Mouse (Mus musculus): ENCODE measurements at regions not wholly inside any gene's neighbourhood (a gene's known extent, or its start where the extent isn't known, plus 50 kb on each side); places are given as distances from the start of the nearest gene placed in this dataset.

DNA sequence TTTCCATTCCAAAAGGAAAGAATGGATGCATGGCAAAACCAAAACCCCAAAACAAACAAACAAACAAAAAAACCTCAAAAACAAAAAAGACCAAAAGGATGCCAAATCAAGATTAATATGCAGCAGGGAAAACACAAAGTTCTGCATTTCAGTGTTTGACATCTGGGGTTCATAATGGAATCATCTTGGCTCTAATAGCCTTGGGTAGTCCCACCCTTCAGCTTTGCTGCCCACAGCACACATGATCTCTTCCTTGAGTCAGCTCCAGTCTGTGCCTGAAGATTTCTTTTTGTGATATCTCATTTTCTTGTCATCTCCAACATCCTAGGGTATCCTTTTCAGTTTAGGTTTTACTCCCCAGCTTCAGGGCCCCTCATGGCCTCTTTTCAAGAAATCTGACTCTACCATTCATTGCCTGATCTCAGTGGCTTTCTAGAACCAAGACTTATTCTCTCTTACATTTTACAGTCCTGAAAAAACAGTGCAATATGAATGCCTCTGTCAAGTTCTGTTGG, 453.1 kb upstream of the Cdh11 start:
- ATAC-seq (ENCODE audit: insufficient number of reproducible peaks, insufficient read depth, low FRiP score, low read depth) = no peak
- H3K36me3 ChIP-seq (ENCODE audit: control insufficient read depth, insufficient read depth, low read length) = no peaks in the 10 kb centered on the region
- no peak overlapping the region for H3K4me3 ChIP-seq (ENCODE audit: control insufficient read depth in 1 of 2, insufficient read depth in 1 of 2, low read depth in 1 of 2, low read length in 2 of 2)
- H3K9me3 ChIP-seq (ENCODE audit: control insufficient read depth, low read length) = no peaks in the 10 kb centered on the region
- no peaks in the 10 kb centered on the region for H3K4me1 ChIP-seq (ENCODE audit: control insufficient read depth in 2 of 2, insufficient read depth in 2 of 2, low read length in 2 of 2)
- no peak overlapping the region for H3K27ac ChIP-seq (replicated peaks in 1 of 2; ENCODE audit: control insufficient read depth in 1 of 2, insufficient read depth in 1 of 2, low read depth in 2 of 2, low read length in 2 of 2)
- H3K4me2 ChIP-seq (ENCODE audit: low read length) = no peak overlapping the region
- no peaks in the 10 kb centered on the region for H3K27me3 ChIP-seq (ENCODE audit: control insufficient read depth, insufficient read depth, low read length)
- H3K9ac ChIP-seq (ENCODE audit: low read length) = no peak overlapping the region

DNA sequence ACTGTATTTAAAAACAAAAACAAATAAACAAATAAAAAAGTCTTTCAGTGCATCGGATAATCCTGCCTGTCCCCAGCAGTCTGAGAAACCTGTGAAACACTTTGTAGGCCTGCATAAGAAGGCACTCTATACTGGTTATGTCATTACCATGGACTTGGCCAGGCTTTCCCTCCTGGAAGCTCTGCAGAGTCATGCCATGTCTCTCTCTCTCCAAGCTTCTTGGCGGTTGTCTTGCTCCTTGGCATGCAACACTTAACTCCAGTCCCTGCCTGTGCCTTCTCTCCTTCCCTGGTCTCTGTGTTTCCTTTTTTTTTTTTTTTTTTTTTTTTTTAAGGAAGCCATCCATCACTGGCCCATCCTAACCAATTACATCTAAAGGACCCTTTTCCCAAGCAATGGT, 458.7 kb upstream of the Cdh11 start:
- Histone ChIP-seq H3K36me3 (ENCODE audit: control insufficient read depth, insufficient read depth, low read length) (no peaks in the 10 kb centered on the region), H3K4me3 (ENCODE audit: control insufficient read depth in 1 of 2, insufficient read depth in 1 of 2, low read depth in 1 of 2, low read length in 2 of 2) (no peak overlapping the region), H3K27me3 (ENCODE audit: control insufficient read depth, insufficient read depth, low read length) (no peaks in the 10 kb centered on the region), H3K4me2 (ENCODE audit: low read length) (no peak overlapping the region), H3K9ac (ENCODE audit: low read length) (no peak overlapping the region), H3K9me3 (ENCODE audit: control insufficient read depth, low read length) (no peaks in the 10 kb centered on the region), H3K27ac (replicated peaks in 1 of 2; ENCODE audit: control insufficient read depth in 1 of 2, insufficient read depth in 1 of 2, low read depth in 2 of 2, low read length in 2 of 2) (no peak overlapping the region), H3K4me1 (ENCODE audit: control insufficient read depth in 2 of 2, insufficient read depth in 2 of 2, low read length in 2 of 2) (no peaks in the 10 kb centered on the region)
- 94% methylated on average over 2 of the region's 2 CpGs for WGBS
- no peak for ATAC-seq (ENCODE audit: insufficient number of reproducible peaks, insufficient read depth, low FRiP score, low read depth)

DNA sequence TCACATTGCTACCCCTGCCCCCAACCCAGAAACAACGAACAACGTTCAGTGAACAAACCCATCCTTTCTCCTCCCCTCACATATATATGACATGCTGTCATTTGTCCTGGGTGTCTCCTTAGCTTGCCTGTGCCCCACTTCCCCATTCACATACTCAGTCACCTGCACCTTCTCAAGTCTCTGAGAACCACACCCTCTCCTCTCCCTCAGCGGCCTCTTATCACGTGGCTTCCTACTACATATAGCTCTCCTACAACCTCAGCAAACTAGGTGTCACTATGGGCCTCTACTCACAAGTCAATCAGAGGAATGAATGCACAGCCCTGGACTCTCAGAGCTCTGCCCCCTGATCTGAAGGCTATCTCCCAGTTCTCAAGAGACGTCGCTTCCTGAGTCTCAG, 459.2 kb upstream of the Cdh11 start:
- 51% methylated on average over 6 of the region's 6 CpGs for WGBS
- Histone ChIP-seq H3K36me3 (ENCODE audit: control insufficient read depth, insufficient read depth, low read length) (no peaks in the 10 kb centered on the region), H3K27ac (replicated peaks in 1 of 2; ENCODE audit: control insufficient read depth in 1 of 2, insufficient read depth in 1 of 2, low read depth in 2 of 2, low read length in 2 of 2) (no peak overlapping the region), H3K4me1 (ENCODE audit: control insufficient read depth in 2 of 2, insufficient read depth in 2 of 2, low read length in 2 of 2) (no peaks in the 10 kb centered on the region), H3K9ac (ENCODE audit: low read length) (no peak overlapping the region), H3K4me3 (ENCODE audit: control insufficient read depth in 1 of 2, insufficient read depth in 1 of 2, low read depth in 1 of 2, low read length in 2 of 2) (no peak overlapping the region), H3K4me2 (ENCODE audit: low read length) (no peak overlapping the region), H3K9me3 (ENCODE audit: control insufficient read depth, low read length) (no peaks in the 10 kb centered on the region), H3K27me3 (ENCODE audit: control insufficient read depth, insufficient read depth, low read length) (no peaks in the 10 kb centered on the region)
- ATAC-seq (ENCODE audit: insufficient number of reproducible peaks, insufficient read depth, low FRiP score, low read depth) = no peak

DNA sequence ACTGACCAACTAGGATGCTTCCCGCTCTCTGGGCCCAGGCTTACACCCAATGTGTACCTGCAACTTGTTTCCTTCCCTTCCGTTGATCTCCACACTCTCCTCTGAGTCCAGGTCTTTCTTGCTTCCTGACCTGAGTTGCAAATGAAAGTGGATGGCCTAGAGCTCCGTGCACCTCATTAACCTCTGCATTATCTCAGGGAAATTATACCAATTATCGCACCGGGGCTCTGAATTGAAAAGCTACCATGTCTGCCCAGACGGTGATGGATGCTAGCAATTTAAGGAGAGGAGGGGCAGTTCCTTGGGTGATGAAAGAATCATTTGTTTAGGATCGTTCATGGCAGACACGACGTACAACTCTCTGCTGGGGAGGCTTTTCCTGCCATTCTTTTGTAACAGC, 460.4 kb upstream of the Cdh11 start:
- no peak overlapping the region for H3K4me3 ChIP-seq (ENCODE audit: control insufficient read depth in 1 of 2, insufficient read depth in 1 of 2, low read depth in 1 of 2, low read length in 2 of 2)
- H3K27me3 ChIP-seq (ENCODE audit: control insufficient read depth, insufficient read depth, low read length) = no peaks in the 10 kb centered on the region
- H3K4me1 ChIP-seq (ENCODE audit: control insufficient read depth in 2 of 2, insufficient read depth in 2 of 2, low read length in 2 of 2) = no peaks in the 10 kb centered on the region
- 64% methylated on average over 9 of the region's 9 CpGs for WGBS
- no peaks in the 10 kb centered on the region for H3K36me3 ChIP-seq (ENCODE audit: control insufficient read depth, insufficient read depth, low read length)
- no peak overlapping the region for H3K27ac ChIP-seq (replicated peaks in 1 of 2; ENCODE audit: control insufficient read depth in 1 of 2, insufficient read depth in 1 of 2, low read depth in 2 of 2, low read length in 2 of 2)
- ATAC-seq (ENCODE audit: insufficient number of reproducible peaks, insufficient read depth, low FRiP score, low read depth) = no peak
- H3K9ac ChIP-seq (ENCODE audit: low read length) = no peak overlapping the region
- no peaks in the 10 kb centered on the region for H3K9me3 ChIP-seq (ENCODE audit: control insufficient read depth, low read length)
- no peak overlapping the region for H3K4me2 ChIP-seq (ENCODE audit: low read length)

DNA sequence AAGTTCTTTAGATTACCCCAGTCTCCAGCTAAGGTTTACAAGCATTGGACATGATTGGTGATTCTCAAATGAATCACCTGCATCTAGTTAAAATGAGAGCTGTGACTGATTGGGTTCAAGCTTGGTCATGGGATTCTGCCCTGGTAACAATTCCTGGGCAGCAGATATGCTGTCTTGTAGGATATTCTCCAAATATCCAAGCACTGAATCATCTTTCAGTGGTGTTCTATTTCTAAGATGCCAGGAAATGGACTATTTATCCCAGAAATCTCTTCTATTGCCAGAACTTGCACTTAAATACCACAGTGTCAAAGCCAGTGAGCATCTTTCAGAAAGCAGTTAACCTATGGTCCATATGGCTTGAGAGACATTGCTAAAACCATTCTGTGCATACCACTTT, 475.8 kb upstream of the Cdh11 start:
- no peak overlapping the region for H3K9ac ChIP-seq (ENCODE audit: low read length)
- H3K4me2 ChIP-seq (ENCODE audit: low read length) = no peak overlapping the region
- H3K4me3 ChIP-seq (ENCODE audit: control insufficient read depth in 1 of 2, insufficient read depth in 1 of 2, low read depth in 1 of 2, low read length in 2 of 2) = no peak overlapping the region
- no peaks in the 10 kb centered on the region for H3K27me3 ChIP-seq (ENCODE audit: control insufficient read depth, insufficient read depth, low read length)
- H3K27ac ChIP-seq (replicated peaks in 1 of 2; ENCODE audit: control insufficient read depth in 1 of 2, insufficient read depth in 1 of 2, low read depth in 2 of 2, low read length in 2 of 2) = no peak overlapping the region
- H3K4me1 ChIP-seq (ENCODE audit: control insufficient read depth in 2 of 2, insufficient read depth in 2 of 2, low read length in 2 of 2) = no peaks in the 10 kb centered on the region
- H3K9me3 ChIP-seq (ENCODE audit: control insufficient read depth, low read length) = no peaks in the 10 kb centered on the region
- no peaks in the 10 kb centered on the region for H3K36me3 ChIP-seq (ENCODE audit: control insufficient read depth, insufficient read depth, low read length)
- ATAC-seq (ENCODE audit: insufficient number of reproducible peaks, insufficient read depth, low FRiP score, low read depth) = no peak

DNA sequence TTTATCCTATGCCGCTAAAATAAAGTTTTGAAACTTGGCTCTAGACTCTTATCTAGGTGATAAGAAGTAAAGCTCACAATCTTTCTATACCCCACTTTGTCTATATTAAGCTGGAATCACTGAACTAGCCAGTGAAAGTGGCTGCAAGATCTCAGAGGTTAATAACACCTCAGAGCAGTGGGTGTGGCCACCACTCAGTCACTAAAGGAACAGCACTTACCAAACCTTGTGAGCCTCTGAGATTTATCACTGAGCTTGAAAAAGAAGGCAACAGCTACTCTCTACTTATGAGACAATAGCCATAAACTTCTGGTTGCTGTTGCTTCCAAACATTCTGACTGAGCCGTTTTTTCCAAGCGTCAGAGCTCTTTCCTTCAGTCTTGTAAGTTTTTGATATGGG, 484.6 kb upstream of the Cdh11 start:
- H3K4me3 ChIP-seq (ENCODE audit: control insufficient read depth in 1 of 2, insufficient read depth in 1 of 2, low read depth in 1 of 2, low read length in 2 of 2) = no peak overlapping the region
- no peak overlapping the region for H3K9ac ChIP-seq (ENCODE audit: low read length)
- WGBS = 49% methylated on average over 3 of the region's 3 CpGs

DNA sequence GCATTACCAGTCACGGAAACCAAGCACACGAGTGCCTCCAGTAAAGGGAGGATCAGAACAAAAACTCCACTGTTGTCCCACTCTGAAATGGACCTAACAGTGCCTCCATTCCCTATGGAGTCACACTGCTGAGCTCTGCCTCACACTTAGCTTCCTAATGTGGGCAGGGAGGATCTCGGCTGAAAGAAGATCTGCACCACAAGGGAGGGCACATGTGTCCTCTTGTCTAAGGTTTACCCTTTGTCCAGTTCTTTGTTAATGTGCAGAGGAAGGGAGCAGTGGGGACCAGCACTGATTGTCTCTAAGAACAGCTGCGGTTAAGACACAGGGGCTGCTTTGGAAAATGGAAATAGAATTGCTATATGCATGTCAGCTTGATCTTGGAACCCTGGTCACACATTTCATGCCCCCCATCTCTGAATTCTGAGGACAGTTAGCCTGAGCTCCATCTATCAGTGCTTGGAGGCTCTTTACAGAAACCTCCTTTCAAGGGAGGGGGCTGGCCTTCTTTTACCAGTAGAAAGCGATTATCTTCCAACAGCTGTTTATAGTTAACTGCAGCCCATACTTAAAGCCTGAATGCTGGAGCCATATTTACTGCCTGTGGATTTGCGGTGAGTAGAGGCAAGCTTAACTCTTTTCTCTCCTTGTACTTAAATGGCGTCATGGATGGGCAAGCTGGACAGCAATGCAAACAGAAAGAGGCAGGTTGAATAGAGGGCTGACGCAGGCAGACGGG, 485.5 kb upstream of the Cdh11 start:
- no peak for ATAC-seq (ENCODE audit: insufficient number of reproducible peaks, insufficient read depth, low FRiP score, low read depth)
- 73% methylated on average over 9 of the region's 9 CpGs for WGBS

More for the DNA sequence above, 484.6 kb upstream of the Cdh11 start:
- Histone ChIP-seq H3K4me1 (ENCODE audit: control insufficient read depth in 2 of 2, insufficient read depth in 2 of 2, low read length in 2 of 2) (peaks cover 0 to 2% of the 10 kb centered on the region in 2 experiments; a peak in 1 of 4 replicates), H3K27me3 (ENCODE audit: control insufficient read depth, insufficient read depth, low read length) (no peaks in the 10 kb centered on the region), H3K9me3 (ENCODE audit: control insufficient read depth, low read length) (no peaks in the 10 kb centered on the region), H3K4me2 (ENCODE audit: low read length) (no peak overlapping the region), H3K36me3 (ENCODE audit: control insufficient read depth, insufficient read depth, low read length) (no peaks in the 10 kb centered on the region), H3K27ac (replicated peaks in 1 of 2; ENCODE audit: control insufficient read depth in 1 of 2, insufficient read depth in 1 of 2, low read depth in 2 of 2, low read length in 2 of 2) (no peak overlapping the region)
- no peak for ATAC-seq (ENCODE audit: insufficient number of reproducible peaks, insufficient read depth, low FRiP score, low read depth)

More for the DNA sequence above, 485.5 kb upstream of the Cdh11 start:
- H3K9ac ChIP-seq (ENCODE audit: low read length) = no peak overlapping the region
- H3K9me3 ChIP-seq (ENCODE audit: control insufficient read depth, low read length) = no peaks in the 10 kb centered on the region
- no peak overlapping the region for H3K4me2 ChIP-seq (ENCODE audit: low read length)
- peaks cover 0 to 2% of the 10 kb centered on the region in 2 experiments; a peak in 1 of 4 replicates for H3K4me1 ChIP-seq (ENCODE audit: control insufficient read depth in 2 of 2, insufficient read depth in 2 of 2, low read length in 2 of 2)
- H3K27me3 ChIP-seq (ENCODE audit: control insufficient read depth, insufficient read depth, low read length) = no peaks in the 10 kb centered on the region
- no peaks in the 10 kb centered on the region for H3K36me3 ChIP-seq (ENCODE audit: control insufficient read depth, insufficient read depth, low read length)
- no peak overlapping the region for H3K27ac ChIP-seq (replicated peaks in 1 of 2; ENCODE audit: control insufficient read depth in 1 of 2, insufficient read depth in 1 of 2, low read depth in 2 of 2, low read length in 2 of 2)
- no peak overlapping the region for H3K4me3 ChIP-seq (ENCODE audit: control insufficient read depth in 1 of 2, insufficient read depth in 1 of 2, low read depth in 1 of 2, low read length in 2 of 2)
